Mouse (Mus musculus): ENCODE data around the gene Apopt1.

DNA sequence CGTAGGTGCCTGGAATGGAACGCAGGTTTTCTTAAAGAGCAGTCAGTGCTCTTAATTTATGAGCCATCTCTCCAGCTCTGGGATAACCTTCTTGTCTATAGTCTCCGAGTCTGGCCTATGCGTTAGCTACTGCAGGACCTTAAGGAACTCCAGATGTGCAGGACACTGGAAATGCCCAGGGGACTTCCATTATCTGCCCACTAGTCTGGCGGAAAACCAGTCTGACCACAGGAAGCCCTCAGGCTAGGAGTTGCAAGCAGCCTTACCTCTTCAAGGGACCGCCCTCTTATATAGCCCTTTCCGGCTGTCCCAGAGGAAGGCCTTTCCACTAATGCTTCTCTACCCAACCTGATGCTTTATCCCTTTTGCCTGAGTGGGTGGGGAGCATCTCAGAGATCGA is 28.3 kb downstream of the Apopt1 start:
- TF ChIP-seq CTCF (IDR thresholded peaks at IDR 0.05; ENCODE audit: insufficient read depth, low read length) (no peak), POLR2A (IDR thresholded peaks at IDR 0.05; ENCODE audit: borderline replicate concordance, extremely low read depth, low read depth, low read length) (no peak)
